Mouse (Mus musculus) neural tube, embryonic 15.5 days (tissue): ENCODE measurements at regions not wholly inside any gene's neighbourhood (a gene's known extent, or its start where the extent isn't known, plus 50 kb on each side); places are given as distances from the start of the nearest gene placed in this dataset.

Experiments
- ATAC-seq: fragments of 200-750 bp; cut with Nextera tagmentation; 2 replicates; pipeline ENCODE4 v1.8.0; 2017; ENCODE audit warnings: mild to moderate bottlenecking, moderate TSS enrichment, moderate library complexity; ENCODE audit not compliant: low FRiP score
- H3K27ac ChIP-seq: fragments of 300-500 bp; sonication (generic); replicated peaks from 2 replicates; pipeline ENCODE4 v1.5.1; 2015; ENCODE audit warnings: mild to moderate bottlenecking, inconsistent platforms
- H3K27me3 ChIP-seq: fragments of 300-500 bp; sonication (generic); replicated peaks from 2 replicates; pipeline ENCODE4 v1.6.1; 2015; ENCODE audit warnings: inconsistent platforms
- H3K36me3 ChIP-seq: fragments of 300-500 bp; sonication (generic); 2 replicates; pipeline ENCODE4 v1.6.1; 2015; ENCODE audit warnings: inconsistent platforms
- H3K4me1 ChIP-seq: fragments of 300-500 bp; sonication (generic); 2 replicates; pipeline ENCODE4 v1.6.1; 2015; ENCODE audit warnings: inconsistent platforms
- H3K4me2 ChIP-seq: fragments of 300-500 bp; sonication (generic); 2 replicates; pipeline ENCODE4 v1.6.1; 2015; ENCODE audit warnings: inconsistent platforms, mild to moderate bottlenecking, moderate library complexity
- H3K4me3 ChIP-seq: fragments of 300-500 bp; sonication (generic); replicated peaks from 2 replicates; pipeline ENCODE4 v1.5.1; 2015; ENCODE audit warnings: mild to moderate bottlenecking, inconsistent platforms
- H3K9ac ChIP-seq: fragments of 300-500 bp; sonication (generic); replicated peaks from 2 replicates; pipeline ENCODE4 v1.6.1; 2015; ENCODE audit warnings: mild to moderate bottlenecking, inconsistent platforms
- H3K9me3 ChIP-seq: fragments of 300-500 bp; sonication (generic); replicated peaks from 2 replicates; pipeline ENCODE4 v1.6.1; 2016; ENCODE audit warnings: inconsistent platforms
- WGBS: fragments of 180-500 bp; shearing (Covaris S2); methylation state at CpG from one replicate; pipeline ENCODE4 v1.1.7; 2015; ENCODE audit warnings: mixed read lengths; 5-methylcytosine and 5-hydroxymethylcytosine counted together

- Histone ChIP-seq H3K9ac (no peak overlapping the region), H3K27me3 (no peaks in the 10 kb centered on the region), H3K4me1 (peaks cover 9% of the 10 kb centered on the region; the same call in 1 of the 2 replicates), H3K36me3 (no peaks in the 10 kb centered on the region), H3K4me3 (no peak overlapping the region), H3K9me3 (no peaks in the 10 kb centered on the region), H3K4me2 (no peak overlapping the region), H3K27ac (no peak overlapping the region)
- ATAC-seq, result no peak
- 79% methylated on average over 5 of the region's 5 CpGs for WGBS
These were observed 255.3 kb downstream of the Med13l start for GRCm38 (mm10) chr5:118815783-118816182.

GRCm38 (mm10) chr5:118818294-118818693 is 257.8 kb downstream of the Med13l start:
- ATAC-seq, result no peak
- no peak overlapping the region for H3K4me3 ChIP-seq
- peak overlapping the region; percentile 23 for H3K4me2 ChIP-seq
- WGBS, result 8% methylated on average over 7 of the region's 7 CpGs
- peaks cover 9% of the 10 kb centered on the region; the same call in 1 of the 2 replicates for H3K4me1 ChIP-seq
- no peaks in the 10 kb centered on the region for H3K36me3 ChIP-seq
- peak overlapping the region; percentile 51; the same call in 1 of the 2 replicates for H3K27ac ChIP-seq
- no peaks in the 10 kb centered on the region; the same call in 1 of the 2 replicates for H3K9me3 ChIP-seq
- no peak overlapping the region for H3K9ac ChIP-seq
- no peaks in the 10 kb centered on the region for H3K27me3 ChIP-seq

DNA sequence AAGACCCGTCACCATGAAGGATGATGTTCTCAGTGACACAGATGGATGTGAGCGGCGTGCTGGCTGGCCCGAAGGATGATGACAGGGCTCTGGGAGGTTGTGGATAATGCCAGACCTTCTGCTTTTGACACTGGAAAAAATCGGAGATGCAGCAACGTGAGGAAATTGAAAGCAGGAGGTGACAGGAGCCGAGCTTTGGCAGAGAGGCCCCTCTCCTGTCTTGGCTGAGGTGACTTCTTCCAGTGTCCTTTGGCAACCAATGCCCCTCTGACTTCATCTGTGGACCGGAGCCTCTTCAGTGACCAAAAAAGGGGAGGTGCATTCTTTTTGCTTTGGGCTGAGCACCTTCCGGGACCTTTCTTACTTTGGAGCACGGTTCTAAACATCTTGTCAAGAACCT is 264.3 kb downstream of the Med13l start:
- Histone ChIP-seq H3K4me1 (no peaks in the 10 kb centered on the region), H3K36me3 (no peaks in the 10 kb centered on the region), H3K9me3 (no peaks in the 10 kb centered on the region; the same call in 1 of the 2 replicates), H3K27me3 (no peaks in the 10 kb centered on the region), H3K9ac (no peak overlapping the region), H3K4me3 (no peak overlapping the region), H3K4me2 (no peak overlapping the region), H3K27ac (no peak overlapping the region)
- 89% methylated on average over 10 of the region's 10 CpGs for WGBS
- no peak for ATAC-seq

GRCm38 (mm10) chr5:118829031-118829698 is 268.7 kb downstream of the Med13l start:
- WGBS, result 19% methylated on average over 14 of the region's 14 CpGs

GRCm38 (mm10) chr5:118832701-118833100 is 272.2 kb downstream of the Med13l start:
- 16% methylated on average over 6 of the region's 6 CpGs for WGBS
- ATAC-seq, result no peak

More at GRCm38 (mm10) chr5:118829031-118829698, 268.7 kb downstream of the Med13l start:
- no peak overlapping the region for H3K9ac ChIP-seq
- 0 out of 2 replicates have a peak, but pooled peaks cover 4% of the 10 kb centered on the region for H3K4me1 ChIP-seq
- H3K36me3 ChIP-seq, result no peaks in the 10 kb centered on the region
- H3K4me2 ChIP-seq, result no peak overlapping the region
- no peak overlapping the region for H3K27ac ChIP-seq
- no peaks in the 10 kb centered on the region for H3K27me3 ChIP-seq
- H3K9me3 ChIP-seq, result no peaks in the 10 kb centered on the region
- no peak overlapping the region for H3K4me3 ChIP-seq
- ATAC-seq, result no peak

GRCm38 (mm10) chr5:118834129-118834528 is 273.6 kb downstream of the Med13l start:
- Histone ChIP-seq H3K4me2 (no peak overlapping the region), H3K9ac (no peak overlapping the region), H3K27ac (no peak overlapping the region), H3K4me1 (0 out of 2 replicates have a peak, but pooled peaks cover 4% of the 10 kb centered on the region), H3K4me3 (no peak overlapping the region), H3K27me3 (no peaks in the 10 kb centered on the region), H3K9me3 (no peaks in the 10 kb centered on the region), H3K36me3 (no peaks in the 10 kb centered on the region)
- 92% methylated on average over 5 of the region's 5 CpGs for WGBS
- ATAC-seq, result no peak

More at GRCm38 (mm10) chr5:118832701-118833100, 272.2 kb downstream of the Med13l start:
- Histone ChIP-seq H3K27ac (no peak overlapping the region), H3K4me1 (0 out of 2 replicates have a peak, but pooled peaks cover 4% of the 10 kb centered on the region), H3K9ac (no peak overlapping the region), H3K36me3 (no peaks in the 10 kb centered on the region), H3K4me2 (no peak overlapping the region), H3K4me3 (no peak overlapping the region), H3K27me3 (no peaks in the 10 kb centered on the region), H3K9me3 (no peaks in the 10 kb centered on the region)

DNA sequence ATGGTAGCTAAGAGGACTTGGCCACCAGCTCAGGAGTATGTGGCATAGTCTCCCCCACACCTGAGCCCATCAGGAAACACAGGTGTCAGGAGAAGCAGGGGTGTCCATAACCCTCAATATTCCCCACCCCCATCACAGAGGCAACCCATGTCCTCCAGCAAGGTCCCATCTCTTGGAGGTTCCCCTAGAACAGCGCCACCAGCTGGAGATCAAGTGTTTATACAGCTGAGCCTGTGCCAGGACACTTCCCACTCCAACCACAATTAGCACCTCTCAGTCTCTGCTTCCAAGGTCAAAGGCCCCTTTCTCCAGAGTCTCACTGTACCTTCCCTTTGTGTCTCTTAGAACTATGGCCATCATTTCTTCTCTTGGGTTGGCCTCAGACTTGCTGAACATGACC is 276.5 kb downstream of the Med13l start:
- H3K27me3 ChIP-seq, result no peaks in the 10 kb centered on the region
- H3K4me2 ChIP-seq, result no peak overlapping the region
- H3K9me3 ChIP-seq, result no peaks in the 10 kb centered on the region
- 53% methylated on average over 1 of the region's 1 CpGs for WGBS
- no peaks in the 10 kb centered on the region for H3K36me3 ChIP-seq
- no peak overlapping the region for H3K4me3 ChIP-seq
- 0 out of 2 replicates have a peak, but pooled peaks cover 4% of the 10 kb centered on the region for H3K4me1 ChIP-seq
- no peak overlapping the region for H3K9ac ChIP-seq
- ATAC-seq, result no peak
- H3K27ac ChIP-seq, result no peak overlapping the region

DNA sequence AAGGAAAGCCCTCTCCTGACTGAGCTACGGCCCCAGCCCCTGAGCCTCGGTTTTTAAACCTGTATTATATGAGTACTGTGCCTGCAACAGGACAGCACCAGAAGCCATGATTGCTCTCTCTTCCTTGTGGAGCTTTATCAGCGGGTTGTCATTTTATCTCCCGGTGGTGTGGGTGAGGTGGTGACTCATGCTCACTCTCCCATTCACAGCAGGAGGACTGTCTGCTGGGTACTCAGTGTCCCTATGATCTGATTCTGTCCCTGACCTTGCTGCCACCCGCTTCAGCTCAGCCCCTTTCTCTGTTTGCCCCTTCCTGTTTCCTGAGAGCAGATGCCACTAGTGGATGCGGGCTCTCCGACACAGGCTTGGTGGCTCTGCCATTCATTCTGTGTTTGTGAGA is 277.9 kb downstream of the Med13l start:
- Histone ChIP-seq H3K4me3 (no peak overlapping the region), H3K9me3 (no peaks in the 10 kb centered on the region), H3K4me1 (no peaks in the 10 kb centered on the region), H3K9ac (no peak overlapping the region), H3K27ac (no peak overlapping the region), H3K27me3 (no peaks in the 10 kb centered on the region), H3K4me2 (no peak overlapping the region), H3K36me3 (no peaks in the 10 kb centered on the region)
- ATAC-seq, result no peak
- 84% methylated on average over 7 of the region's 7 CpGs for WGBS

- no peak overlapping the region for H3K9ac ChIP-seq
- ATAC-seq, result no peak
- H3K36me3 ChIP-seq, result no peaks in the 10 kb centered on the region
- no peaks in the 10 kb centered on the region for H3K4me1 ChIP-seq
- H3K4me3 ChIP-seq, result no peak overlapping the region
- H3K4me2 ChIP-seq, result no peak overlapping the region
- H3K27ac ChIP-seq, result no peak overlapping the region
- no peaks in the 10 kb centered on the region for H3K9me3 ChIP-seq
- H3K27me3 ChIP-seq, result no peaks in the 10 kb centered on the region
- 68% methylated on average over 5 of the region's 5 CpGs for WGBS
These were observed 279.4 kb downstream of the Med13l start for GRCm38 (mm10) chr5:118839916-118840315.

DNA sequence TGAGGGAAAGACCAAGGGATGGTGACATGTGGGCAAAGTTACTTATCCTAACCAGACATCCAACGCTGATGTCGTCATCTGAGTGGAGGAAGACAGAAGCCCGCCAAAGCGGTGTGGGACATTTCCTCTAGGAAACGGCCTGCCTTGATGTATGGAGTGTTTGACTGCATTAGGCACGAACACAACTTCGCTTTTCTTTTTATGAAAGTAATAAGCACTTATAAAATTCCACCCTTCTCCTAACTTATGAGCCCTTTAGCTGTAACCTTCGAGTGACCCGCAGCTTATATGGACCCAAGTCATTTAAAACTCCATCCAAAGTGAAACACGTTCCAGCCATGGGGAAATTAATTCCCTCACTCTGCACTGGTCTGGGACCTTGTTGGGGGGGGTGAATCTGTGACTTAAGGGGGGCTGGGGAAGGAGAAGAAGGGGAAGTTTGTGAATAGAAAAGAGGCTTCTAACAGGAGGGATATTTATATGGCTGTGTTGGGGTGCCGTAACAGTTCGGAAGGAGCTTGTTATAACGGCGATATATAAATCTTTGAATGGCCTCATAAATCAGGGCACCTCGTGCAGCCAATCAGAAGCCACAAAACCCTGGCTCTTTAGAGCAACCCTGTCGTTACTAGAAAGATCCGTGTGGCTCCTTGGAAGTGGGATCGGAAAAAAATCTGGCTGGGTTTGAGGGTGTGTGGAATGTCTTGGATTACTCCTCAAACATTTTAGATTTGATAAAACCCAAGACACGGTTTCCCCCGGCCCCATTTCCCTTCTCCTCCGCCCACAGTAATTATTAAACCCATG is 280.9 kb downstream of the Med13l start:
- Histone ChIP-seq H3K27me3 (no peaks in the 10 kb centered on the region), H3K4me3 (no peak overlapping the region), H3K4me2 (no peak overlapping the region), H3K4me1 (no peaks in the 10 kb centered on the region), H3K27ac (no peak overlapping the region), H3K9me3 (no peaks in the 10 kb centered on the region), H3K36me3 (no peaks in the 10 kb centered on the region), H3K9ac (no peak overlapping the region)
- ATAC-seq, result no peak
- WGBS, result 68% methylated on average over 21 of the region's 21 CpGs

DNA sequence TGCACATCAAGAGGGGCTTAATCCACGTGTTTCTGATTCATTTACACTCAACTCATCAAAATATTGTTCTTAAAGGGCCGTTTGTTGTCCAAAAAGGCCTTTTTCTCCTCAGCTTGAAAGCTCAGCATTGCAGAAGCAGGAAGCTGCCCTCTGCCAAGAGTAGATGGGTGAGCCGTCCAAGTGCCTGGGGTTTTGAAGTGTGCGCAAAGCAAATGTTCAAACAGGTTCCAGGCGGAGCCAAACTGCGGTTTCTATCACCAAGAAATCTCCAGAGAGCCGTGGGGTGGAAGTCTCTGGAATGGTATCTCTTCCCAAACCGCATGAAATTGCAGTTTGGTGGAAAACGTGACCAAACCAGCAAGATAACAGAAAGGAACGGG is 281.5 kb downstream of the Med13l start:
- ATAC-seq, result no peak
- H3K27ac ChIP-seq, result no peak overlapping the region
- no peak overlapping the region for H3K4me2 ChIP-seq
- H3K4me3 ChIP-seq, result no peak overlapping the region
- H3K36me3 ChIP-seq, result no peaks in the 10 kb centered on the region
- 78% methylated on average over 10 of the region's 10 CpGs for WGBS
- H3K9me3 ChIP-seq, result no peaks in the 10 kb centered on the region
- H3K4me1 ChIP-seq, result no peaks in the 10 kb centered on the region
- H3K27me3 ChIP-seq, result no peaks in the 10 kb centered on the region
- no peak overlapping the region for H3K9ac ChIP-seq

DNA sequence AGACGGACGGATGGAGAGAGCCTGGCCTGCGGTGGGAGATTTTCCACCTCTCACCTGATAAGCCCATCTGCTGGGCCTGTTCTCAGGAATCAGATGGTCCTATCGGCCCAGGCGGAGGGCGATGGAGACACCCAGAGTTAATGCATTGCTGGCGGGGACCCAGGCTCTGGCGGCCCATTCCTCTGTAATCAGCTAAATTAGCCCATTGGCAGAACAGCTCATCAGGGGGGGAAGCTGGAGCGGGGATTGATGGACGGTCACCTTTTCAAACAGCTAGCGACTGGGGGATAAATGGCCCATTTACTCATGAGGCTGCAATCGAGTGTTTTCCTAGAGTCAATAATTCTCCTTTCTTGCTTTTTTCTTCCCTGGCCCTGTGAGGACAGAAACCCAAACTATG is 296.5 kb downstream of the Med13l start:
- H3K27me3 ChIP-seq, result no peaks in the 10 kb centered on the region
- no peak overlapping the region for H3K9ac ChIP-seq
- H3K4me1 ChIP-seq, result peaks cover 5% of the 10 kb centered on the region; the same call in 1 of the 2 replicates
- 32% methylated on average over 12 of the region's 12 CpGs for WGBS
- H3K9me3 ChIP-seq, result 0 out of 2 replicates have a peak, but pooled peaks cover under 1% of the 10 kb centered on the region
- no peak overlapping the region for H3K4me2 ChIP-seq
- H3K36me3 ChIP-seq, result no peaks in the 10 kb centered on the region
- H3K27ac ChIP-seq, result no peak overlapping the region
- no peak for ATAC-seq
- no peak overlapping the region for H3K4me3 ChIP-seq
